Mouse (Mus musculus): ENCODE results near the gene Gm49369. TPM values are rescaled to one million over a fixed set of nuclear protein-coding genes. Genes with fewer than 3 reads are reported as not detected.
A peak's percentile ranks its signal among the peaks of the same experiment; 100 is the strongest.

Gene Gm49369
- total and polyA plus RNA-seq, 3 experiments: 5.2 to 8.4 TPM; not detected in 1

DNA sequence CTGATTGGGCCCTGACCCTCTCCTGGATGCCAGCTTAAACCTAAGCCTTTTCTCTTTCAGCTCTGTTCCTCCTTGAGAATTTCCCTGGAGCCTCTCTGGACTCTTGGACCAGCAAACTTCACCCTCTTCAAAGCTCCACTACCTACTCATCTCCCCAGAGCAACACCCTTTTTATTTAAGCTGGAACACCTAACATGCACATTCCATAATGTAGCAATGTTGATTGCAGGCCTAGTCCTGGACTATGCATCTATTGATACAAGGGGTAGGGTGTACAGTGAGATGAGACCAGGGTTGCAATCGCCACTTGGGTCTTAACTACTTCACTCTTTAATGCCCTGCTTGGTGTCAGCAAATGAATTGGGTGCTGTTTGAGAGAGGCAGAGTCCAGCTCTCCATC is 5.7 kb upstream of the Gm49369 start:
- peak overlapping the region; percentile 50; the same call in 1 of the 2 replicates for H3K9ac ChIP-seq (ENCODE audit: insufficient read depth, low read depth)
- in situ Hi-C loops (cut with MboI; ENCODE audit: low pct_ligation_motif_present, low pct_unique_long_range_greater_than_20kb, low sequenced_read_pairs) (loop anchor here (5.0 kb wide), 1 partner anchor 36 kb away; no protein-coding TSS in a partner anchor), dilution Hi-C loops (cut with MboI; ENCODE audit: extremely low pct_ligation_motif_present, extremely low pct_unique_long_range_greater_than_20kb, low sequenced_read_pairs) (no loop called here)
- DNase-seq (ENCODE audit: extremely low read depth): no peak
- H3K4me3 ChIP-seq (replicated peaks in 1 of 3; ENCODE audit: low read depth in 2 of 3, low read length in 2 of 3, poor library complexity in 1 of 3): peak overlapping the region; percentile 76 to 80 (median 77)
- peaks cover 19 to 28% of the 10 kb centered on the region in 2 experiments for H3K36me3 ChIP-seq (replicated peaks in 1 of 2; ENCODE audit: control insufficient read depth in 1 of 2, insufficient read depth in 1 of 2, low read length in 1 of 2)
- H3K4me2 ChIP-seq (ENCODE audit: insufficient read depth, low read depth, poor library complexity, severe bottlenecking): peak overlapping the region; percentile 22; the same call in 1 of the 2 replicates
- H3K4me1 ChIP-seq (ENCODE audit: control insufficient read depth in 1 of 2, insufficient read depth in 2 of 2): peaks cover 21 to 48% of the 10 kb centered on the region in 2 experiments
- no peaks in the 10 kb centered on the region for H3K27me3 ChIP-seq (replicated peaks)
- TF ChIP-seq POLR2A (IDR thresholded peaks at IDR 0.05; ENCODE audit: low read depth, low read length): no peak
- TF ChIP-seq TCF12 (IDR thresholded peaks at IDR 0.05; ENCODE audit: low read depth, low read length): no peak
- no peak for TF ChIP-seq E2F4 (IDR thresholded peaks at IDR 0.05; ENCODE audit: insufficient replicate concordance, low read depth, low read length)
- no peak for TF ChIP-seq RCOR1 (conservative IDR thresholded peaks at IDR 0.05; ENCODE audit: low read depth, low read length)
- no peak for TF ChIP-seq CHD2 (IDR thresholded peaks at IDR 0.05; ENCODE audit: low read length)
- TF ChIP-seq MXI1 (IDR thresholded peaks at IDR 0.05; ENCODE audit: low read depth, low read length): no peak
- no peak for TF ChIP-seq SMC3 (IDR thresholded peaks at IDR 0.05; ENCODE audit: low read depth, low read length)
- no peak for TF ChIP-seq EP300 (IDR thresholded peaks at IDR 0.05; ENCODE audit: low read length)
- no peak for TF ChIP-seq ELF1 (IDR thresholded peaks at IDR 0.05; ENCODE audit: low read depth, low read length)
- TF ChIP-seq IRF4 (IDR thresholded peaks at IDR 0.05; ENCODE audit: low read depth, low read length): no peak
- TF ChIP-seq CTCF (conservative IDR thresholded peaks at IDR 0.05 in 1 of 2, IDR thresholded peaks at IDR 0.05 in 1 of 2; ENCODE audit: low read depth in 2 of 2, low read length in 2 of 2): no peak
- no peak for TF ChIP-seq BHLHE40 (IDR thresholded peaks at IDR 0.05; ENCODE audit: low read depth, low read length)
- TF ChIP-seq PAX5 (IDR thresholded peaks at IDR 0.05; ENCODE audit: low read length): no peak
- no peak for TF ChIP-seq USF1 (IDR thresholded peaks at IDR 0.05; ENCODE audit: low read depth, low read length)
- TF ChIP-seq JUND (conservative IDR thresholded peaks at IDR 0.05; ENCODE audit: low read depth, low read length): no peak
- no peak for TF ChIP-seq CHD1 (IDR thresholded peaks at IDR 0.05; ENCODE audit: low read depth, low read length)
- no peak overlapping the region for H3K27ac ChIP-seq (ENCODE audit: insufficient read depth, low read depth)
- H3K9me3 ChIP-seq (replicated peaks; ENCODE audit: low read length): no peaks in the 10 kb centered on the region
- peaks cover 9% of the 10 kb centered on the region for H3K79me2 ChIP-seq (replicated peaks; ENCODE audit: control insufficient read depth, extremely low read depth, insufficient read depth, poor library complexity, severe bottlenecking)

DNA sequence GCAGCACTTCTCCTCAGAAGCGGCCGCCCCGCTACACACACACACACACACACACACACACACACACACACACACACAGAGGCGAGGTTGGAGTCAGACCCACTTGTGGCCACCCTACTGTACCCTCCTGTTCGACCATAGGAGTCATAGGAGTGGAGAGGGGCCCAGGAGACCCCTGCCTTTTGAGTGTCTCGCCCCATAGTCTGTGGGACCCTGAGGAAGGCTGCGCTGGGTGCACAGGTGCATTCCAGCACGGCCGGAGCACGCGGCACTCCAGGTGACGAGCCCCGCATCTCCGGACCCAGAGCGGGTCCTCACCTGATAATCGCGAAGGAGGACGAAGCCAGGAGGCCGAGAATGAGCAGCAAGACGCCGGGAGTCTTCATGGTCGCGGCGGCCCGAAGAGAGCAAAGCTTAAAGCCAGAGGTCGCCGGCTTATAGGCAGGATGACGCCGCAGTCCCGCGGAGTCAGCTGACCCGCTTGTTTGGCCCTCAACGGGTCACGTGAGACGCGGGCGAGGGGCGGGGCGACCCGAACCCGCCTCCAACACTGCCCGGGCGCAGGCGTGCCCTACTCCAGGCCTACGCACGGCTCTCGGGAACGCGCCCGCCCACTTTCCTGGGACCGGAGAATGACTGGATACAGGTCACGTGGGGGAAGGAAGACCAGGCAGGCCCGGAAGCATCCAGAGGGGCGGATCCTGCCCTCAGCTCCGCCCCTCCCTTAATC is 5.1 kb upstream of the Gm49369 start, which contains the start of gene Ctsd:
Ctsd (minus strand) TSS at position 620 of the 730 bp plus-strand sequence.
- DNase-seq (ENCODE audit: extremely low read depth): peak; percentile 86
- dilution Hi-C loops (cut with MboI; ENCODE audit: extremely low pct_ligation_motif_present, extremely low pct_unique_long_range_greater_than_20kb, low sequenced_read_pairs) (no loop called here), in situ Hi-C loops (cut with MboI; ENCODE audit: low pct_ligation_motif_present, low pct_unique_long_range_greater_than_20kb, low sequenced_read_pairs) (loop anchor here (5.0 kb wide), 1 partner anchor 35 kb away; no protein-coding TSS in a partner anchor)
- Histone ChIP-seq H3K9me3 (replicated peaks; ENCODE audit: low read length) (no peaks in the 10 kb centered on the region), H3K4me1 (ENCODE audit: control insufficient read depth in 1 of 2, insufficient read depth in 2 of 2) (peaks cover 15 to 42% of the 10 kb centered on the region in 2 experiments), H3K9ac (ENCODE audit: insufficient read depth, low read depth) (peak within 1 kb of the TSS; percentile 50), H3K79me2 (replicated peaks; ENCODE audit: control insufficient read depth, extremely low read depth, insufficient read depth, poor library complexity, severe bottlenecking) (peaks cover 9% of the 10 kb centered on the region), H3K4me3 (replicated peaks in 1 of 3; ENCODE audit: low read depth in 2 of 3, low read length in 2 of 3, poor library complexity in 1 of 3) (peak within 1 kb of the TSS; percentile 76 to 80 (median 77)), H3K27me3 (replicated peaks) (no peaks in the 10 kb centered on the region), H3K36me3 (replicated peaks in 1 of 2; ENCODE audit: control insufficient read depth in 1 of 2, insufficient read depth in 1 of 2, low read length in 1 of 2) (peaks cover 25 to 34% of the 10 kb centered on the region in 2 experiments), H3K4me2 (ENCODE audit: insufficient read depth, low read depth, poor library complexity, severe bottlenecking) (peak within 1 kb of the TSS; percentile 71), H3K27ac (ENCODE audit: insufficient read depth, low read depth) (no peak within 1 kb of the TSS; the same call in 1 of the 2 replicates)
- peak; percentile 93 for TF ChIP-seq BHLHE40 (IDR thresholded peaks at IDR 0.05; ENCODE audit: low read depth, low read length)
- no peak for TF ChIP-seq MYC (IDR thresholded peaks at IDR 0.05; ENCODE audit: low read depth, low read length)
- no peak for TF ChIP-seq TBP (conservative IDR thresholded peaks at IDR 0.05; ENCODE audit: low read depth, low read length)
- TF ChIP-seq EP300 (IDR thresholded peaks at IDR 0.05; ENCODE audit: low read length): no peak
- TF ChIP-seq KAT2A (IDR thresholded peaks at IDR 0.05; ENCODE audit: insufficient replicate concordance, low read length): no peak
- TF ChIP-seq SIN3A (IDR thresholded peaks at IDR 0.05; ENCODE audit: low read length): peak; percentile 81
- no peak for TF ChIP-seq ZKSCAN1 (IDR thresholded peaks at IDR 0.05; ENCODE audit: borderline replicate concordance, low read depth, low read length)
- TF ChIP-seq MXI1 (IDR thresholded peaks at IDR 0.05; ENCODE audit: low read depth, low read length): peak; percentile 72
- peak; percentile 79 for TF ChIP-seq NRF1 (IDR thresholded peaks at IDR 0.05; ENCODE audit: low read depth, low read length)
- TF ChIP-seq ZC3H11A (IDR thresholded peaks at IDR 0.05; ENCODE audit: low read depth, low read length): no peak
- peak; percentile 94 for TF ChIP-seq USF1 (IDR thresholded peaks at IDR 0.05; ENCODE audit: low read depth, low read length)
- TF ChIP-seq USF2 (conservative IDR thresholded peaks at IDR 0.05; ENCODE audit: low read depth, low read length): peak; percentile 90
- no peak for TF ChIP-seq SMC3 (IDR thresholded peaks at IDR 0.05; ENCODE audit: low read depth, low read length)
- TF ChIP-seq ELF1 (IDR thresholded peaks at IDR 0.05; ENCODE audit: low read depth, low read length): peak; percentile 78
- TF ChIP-seq POLR2A (IDR thresholded peaks at IDR 0.05; ENCODE audit: low read depth, low read length): peak; percentile 80
- no peak for TF ChIP-seq CTCF (conservative IDR thresholded peaks at IDR 0.05 in 1 of 2, IDR thresholded peaks at IDR 0.05 in 1 of 2; ENCODE audit: low read depth in 2 of 2, low read length in 2 of 2)
- TF ChIP-seq UBTF (IDR thresholded peaks at IDR 0.05; ENCODE audit: low read depth, low read length): no peak
- no peak for TF ChIP-seq HCFC1 (IDR thresholded peaks at IDR 0.05; ENCODE audit: low read depth, low read length)
- no peak for TF ChIP-seq RAD21 (IDR thresholded peaks at IDR 0.05; ENCODE audit: low read depth, low read length)
- no peak for TF ChIP-seq NELFE (IDR thresholded peaks at IDR 0.05; ENCODE audit: low read depth, low read length)
- no peak for TF ChIP-seq CHD2 (IDR thresholded peaks at IDR 0.05; ENCODE audit: low read length)
- 0 out of 2 replicates have a peak, but pooled peaks have one; percentile 73 for TF ChIP-seq MAX (IDR thresholded peaks at IDR 0.05; ENCODE audit: low read length)
- TF ChIP-seq TCF12 (IDR thresholded peaks at IDR 0.05; ENCODE audit: low read depth, low read length): 0 out of 2 replicates have a peak, but pooled peaks have one; percentile 27
- TF ChIP-seq PAX5 (IDR thresholded peaks at IDR 0.05; ENCODE audit: low read length): no peak
- TF ChIP-seq E2F4 (IDR thresholded peaks at IDR 0.05; ENCODE audit: insufficient replicate concordance, low read depth, low read length): no peak

All from CH12.LX (cell line).